Mouse (Mus musculus): ENCODE results near the gene Faf1. TPM values are rescaled to one million over a fixed set of nuclear protein-coding genes. Genes with fewer than 3 reads are reported as not detected.

Gene Faf1
- polyA plus RNA-seq, 1 experiment from 2014 or later: 11.1 TPM

DNA sequence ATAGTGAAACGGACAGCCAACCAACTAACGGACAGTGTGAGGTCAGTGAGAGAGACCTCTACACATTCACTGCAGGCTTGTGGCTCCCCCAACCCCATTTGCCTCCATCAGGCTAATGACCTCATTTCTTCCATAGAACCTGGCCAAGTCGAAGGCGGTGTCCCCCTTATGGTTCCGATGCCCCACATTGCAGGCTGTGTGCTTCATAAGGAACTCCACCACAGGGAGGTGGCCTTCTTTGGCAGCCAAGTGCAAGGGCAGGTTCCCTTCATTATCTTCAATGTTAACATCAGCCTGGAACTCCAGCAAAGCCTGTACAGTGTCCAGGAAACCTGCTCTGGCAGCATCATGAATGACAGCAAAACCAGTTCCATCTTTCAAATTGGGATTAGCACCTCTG, 15.2 kb upstream of the Faf1 start:
- WGBS (ENCODE audit: insufficient replicate concordance): 20% methylated on average over 5 of the region's 5 CpGs
- no peak for ATAC-seq (ENCODE audit: low read depth)
- H3K4me3 ChIP-seq (ENCODE audit: low read depth, low read length): no peak overlapping the region
- H3K27ac ChIP-seq (ENCODE audit: low read length): no peak overlapping the region
- H3K27me3 ChIP-seq (ENCODE audit: control insufficient read depth, insufficient read depth, low read depth, low read length): peaks cover 57% of the 10 kb centered on the region
- H3K9ac ChIP-seq (ENCODE audit: low read depth, low read length): no peak overlapping the region
- H3K4me1 ChIP-seq (ENCODE audit: control insufficient read depth, low read depth, low read length): peaks cover 7% of the 10 kb centered on the region
- H3K4me2 ChIP-seq (ENCODE audit: low read depth, low read length): no peak overlapping the region
- no peaks in the 10 kb centered on the region for H3K9me3 ChIP-seq (replicated peaks; ENCODE audit: control insufficient read depth, low read length)
- H3K36me3 ChIP-seq (ENCODE audit: control insufficient read depth, insufficient read depth): peaks cover 5% of the 10 kb centered on the region

DNA sequence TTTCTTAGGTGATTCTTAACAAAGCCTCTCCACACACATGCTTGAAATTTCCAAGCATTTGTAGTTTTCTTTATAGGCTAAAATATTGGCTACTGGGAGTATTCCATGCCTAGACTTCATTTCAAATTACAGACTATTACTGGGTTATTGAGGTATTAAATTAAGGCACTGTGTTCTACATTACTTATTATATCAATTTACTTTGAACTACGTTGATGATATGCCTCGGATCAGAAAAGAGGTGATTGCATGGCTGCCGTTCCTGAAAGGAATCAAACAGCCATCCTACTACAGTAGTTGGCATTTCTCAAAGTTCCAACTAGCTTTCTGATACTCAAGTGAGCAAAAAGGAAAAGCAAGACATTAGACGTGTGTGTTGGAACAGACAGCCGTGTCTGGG, 14.1 kb upstream of the Faf1 start:
- Histone ChIP-seq H3K27me3 (ENCODE audit: control insufficient read depth, insufficient read depth, low read depth, low read length) (peaks cover 46% of the 10 kb centered on the region), H3K9ac (ENCODE audit: low read depth, low read length) (no peak overlapping the region), H3K4me2 (ENCODE audit: low read depth, low read length) (no peak overlapping the region), H3K27ac (ENCODE audit: low read length) (no peak overlapping the region), H3K4me1 (ENCODE audit: control insufficient read depth, low read depth, low read length) (peaks cover 7% of the 10 kb centered on the region), H3K4me3 (ENCODE audit: low read depth, low read length) (no peak overlapping the region), H3K36me3 (ENCODE audit: control insufficient read depth, insufficient read depth) (peaks cover 5% of the 10 kb centered on the region), H3K9me3 (replicated peaks; ENCODE audit: control insufficient read depth, low read length) (no peaks in the 10 kb centered on the region)
- WGBS (ENCODE audit: insufficient replicate concordance): 20% methylated on average over 5 of the region's 5 CpGs
- ATAC-seq (ENCODE audit: low read depth): no peak

DNA sequence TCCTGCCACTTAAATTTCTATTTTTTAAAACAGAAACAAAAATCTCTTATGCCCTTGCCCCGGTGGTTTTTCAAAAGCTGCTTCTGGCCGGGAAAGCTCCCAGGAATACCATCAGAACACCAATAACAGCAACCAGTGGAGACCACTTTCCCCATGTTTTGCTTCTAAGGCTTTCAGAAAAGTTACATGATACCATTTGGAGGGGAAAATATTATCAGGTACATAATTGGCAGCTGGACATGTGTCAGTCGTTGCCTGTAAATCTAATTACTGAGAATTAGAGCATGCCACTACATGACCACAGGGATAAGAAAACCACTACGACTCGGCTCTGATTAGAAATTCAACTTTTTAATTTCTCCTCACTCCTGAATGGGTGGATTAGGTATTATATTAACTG, 12.3 kb upstream of the Faf1 start:
- no peak for ATAC-seq (ENCODE audit: low read depth)

DNA sequence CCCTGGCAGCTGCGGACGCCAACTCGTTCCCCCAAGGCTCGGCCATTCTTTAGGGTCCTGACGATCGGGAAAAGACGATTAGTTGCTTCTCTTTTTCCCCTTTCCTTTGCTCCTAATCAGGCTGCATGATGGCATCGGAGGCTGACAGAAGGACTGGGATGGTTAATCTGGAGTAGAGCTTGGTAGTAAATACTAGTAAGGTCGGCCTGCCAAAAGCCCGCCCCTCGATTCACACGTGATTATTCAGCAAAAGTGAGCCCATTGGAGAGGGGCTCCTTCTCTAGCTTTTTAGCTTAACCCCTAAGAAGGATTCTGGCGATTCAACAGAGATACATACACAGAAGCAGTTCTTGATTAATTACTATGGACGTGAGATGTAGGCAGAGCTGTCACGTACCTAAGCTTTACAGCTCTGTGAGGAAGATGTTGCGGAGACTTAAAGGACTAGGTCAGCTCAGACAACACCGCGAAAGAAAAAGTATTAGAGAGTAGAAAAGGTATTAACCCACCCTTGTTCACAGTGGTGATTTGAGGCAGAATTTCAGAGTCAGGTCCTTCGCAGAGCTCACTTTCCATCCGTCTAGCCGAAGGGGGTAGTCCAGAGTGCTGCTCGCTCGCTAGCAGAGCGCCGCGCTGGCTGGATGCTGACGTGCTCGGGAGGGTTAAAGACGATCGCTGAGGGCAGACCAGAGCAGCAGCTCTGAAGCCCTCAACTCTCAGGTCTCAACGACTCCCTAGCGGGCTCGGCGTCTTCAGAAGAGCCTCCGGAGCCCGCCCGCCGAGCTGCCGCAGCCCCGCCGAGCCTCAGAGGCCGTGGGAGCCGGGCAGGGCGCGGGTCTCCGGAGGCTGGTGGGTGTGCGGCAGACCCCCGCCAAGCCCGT, 11.0 kb upstream of the Faf1 start:
- H3K4me2 ChIP-seq (ENCODE audit: low read depth, low read length): peak overlapping the region; percentile 88
- H3K9ac ChIP-seq (ENCODE audit: low read depth, low read length): peak overlapping the region; percentile 99
- peaks cover 7% of the 10 kb centered on the region for H3K4me1 ChIP-seq (ENCODE audit: control insufficient read depth, low read depth, low read length)
- WGBS (ENCODE audit: insufficient replicate concordance): under 1% methylated on average over 49 of the region's 49 CpGs
- H3K4me3 ChIP-seq (ENCODE audit: low read depth, low read length): peak overlapping the region; percentile 100
- H3K27ac ChIP-seq (ENCODE audit: low read length): peak overlapping the region; percentile 94
- H3K9me3 ChIP-seq (replicated peaks; ENCODE audit: control insufficient read depth, low read length): no peaks in the 10 kb centered on the region
- ATAC-seq (ENCODE audit: low read depth): peak; percentile 33
- peaks cover 5% of the 10 kb centered on the region for H3K36me3 ChIP-seq (ENCODE audit: control insufficient read depth, insufficient read depth)
- H3K27me3 ChIP-seq (ENCODE audit: control insufficient read depth, insufficient read depth, low read depth, low read length): peaks cover 20% of the 10 kb centered on the region

More for the DNA sequence above, 12.3 kb upstream of the Faf1 start:
- H3K4me1 ChIP-seq (ENCODE audit: control insufficient read depth, low read depth, low read length): peaks cover 7% of the 10 kb centered on the region
- 9% methylated on average over 5 of the region's 5 CpGs for WGBS (ENCODE audit: insufficient replicate concordance)
- H3K9ac ChIP-seq (ENCODE audit: low read depth, low read length): peak overlapping the region; percentile 61
- peak overlapping the region; percentile 88 for H3K4me2 ChIP-seq (ENCODE audit: low read depth, low read length)
- no peak overlapping the region for H3K27ac ChIP-seq (ENCODE audit: low read length)
- H3K9me3 ChIP-seq (replicated peaks; ENCODE audit: control insufficient read depth, low read length): no peaks in the 10 kb centered on the region
- peak overlapping the region; percentile 100 for H3K4me3 ChIP-seq (ENCODE audit: low read depth, low read length)
- peaks cover 28% of the 10 kb centered on the region for H3K27me3 ChIP-seq (ENCODE audit: control insufficient read depth, insufficient read depth, low read depth, low read length)
- peaks cover 5% of the 10 kb centered on the region for H3K36me3 ChIP-seq (ENCODE audit: control insufficient read depth, insufficient read depth)

DNA sequence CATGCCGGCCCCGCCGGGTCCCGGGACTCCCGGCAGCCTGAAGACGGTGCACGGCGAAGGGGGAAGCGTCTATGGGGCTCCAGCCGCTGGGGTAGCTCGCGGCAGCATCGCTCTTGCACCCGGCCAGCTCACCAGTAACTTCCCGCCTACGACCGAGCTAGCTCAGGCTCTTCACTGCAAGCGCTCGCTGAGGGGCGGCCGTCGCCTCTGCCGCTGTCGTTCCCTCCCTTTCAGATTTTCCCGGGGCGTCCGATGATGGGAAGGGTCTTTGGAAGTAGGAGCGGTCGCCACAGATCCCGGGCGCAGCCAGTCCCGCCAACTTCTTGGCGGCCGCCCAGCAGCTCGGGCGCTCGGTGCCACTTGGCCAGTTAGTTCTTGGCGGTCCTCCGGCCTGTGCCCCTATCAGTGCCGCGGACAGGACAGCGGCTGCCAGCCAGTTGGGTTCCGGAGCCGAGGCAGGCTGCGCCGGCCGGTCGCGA, 10.4 kb upstream of the Faf1 start:
- peak overlapping the region; percentile 94 for H3K27ac ChIP-seq (ENCODE audit: low read length)
- H3K4me3 ChIP-seq (ENCODE audit: low read depth, low read length): peak overlapping the region; percentile 100
- H3K36me3 ChIP-seq (ENCODE audit: control insufficient read depth, insufficient read depth): peaks cover 4% of the 10 kb centered on the region
- peaks cover 7% of the 10 kb centered on the region for H3K4me1 ChIP-seq (ENCODE audit: control insufficient read depth, low read depth, low read length)
- ATAC-seq (ENCODE audit: low read depth): peak; percentile 28
- no peaks in the 10 kb centered on the region for H3K9me3 ChIP-seq (replicated peaks; ENCODE audit: control insufficient read depth, low read length)
- H3K4me2 ChIP-seq (ENCODE audit: low read depth, low read length): peak overlapping the region; percentile 88
- peaks cover 16% of the 10 kb centered on the region for H3K27me3 ChIP-seq (ENCODE audit: control insufficient read depth, insufficient read depth, low read depth, low read length)
- H3K9ac ChIP-seq (ENCODE audit: low read depth, low read length): peak overlapping the region; percentile 99
- 0% methylated on average over 49 of the region's 49 CpGs for WGBS (ENCODE audit: insufficient replicate concordance)

DNA sequence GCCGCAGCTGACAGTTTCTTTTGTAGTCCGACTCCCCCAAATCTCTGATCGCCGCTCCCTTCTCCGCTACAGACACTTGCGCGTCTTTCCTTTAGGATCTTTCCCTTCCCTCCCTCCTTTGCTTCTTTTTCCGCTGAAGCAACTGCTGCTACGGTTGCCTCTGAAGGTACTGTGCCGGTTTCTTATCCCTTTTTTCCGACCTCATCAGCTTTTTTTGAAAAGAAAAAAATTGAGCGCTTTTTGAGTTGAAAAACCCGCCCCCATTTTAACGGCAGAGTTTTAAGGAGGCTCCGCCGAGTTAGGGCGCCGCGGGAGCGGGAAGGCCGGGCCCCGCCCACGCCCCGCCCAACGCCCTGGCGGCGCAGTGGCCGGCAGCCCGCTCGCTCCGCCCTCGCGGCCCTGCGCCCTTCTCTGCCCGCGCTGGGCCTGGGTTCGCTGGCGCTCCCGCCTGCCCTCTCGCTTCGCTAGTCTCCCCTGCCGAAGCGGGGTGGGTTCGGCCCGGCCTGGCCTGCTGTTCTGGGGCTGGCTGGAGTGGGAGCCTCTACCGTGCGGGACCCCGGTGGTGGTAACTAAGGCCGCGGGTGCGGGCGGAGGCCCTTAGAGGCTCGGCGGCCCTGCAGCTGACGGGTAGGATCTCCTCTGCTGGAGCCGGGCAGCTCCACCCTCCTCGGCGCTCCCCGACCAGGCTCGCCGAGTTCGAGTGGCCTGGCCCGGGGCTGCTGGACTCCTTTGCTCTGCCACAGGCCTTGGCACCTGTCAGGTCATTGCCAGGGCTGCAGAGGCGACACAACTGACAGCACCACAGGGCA, 9.7 kb upstream of the Faf1 start, which contains the start of gene Cdkn2c:
Gene Cdkn2c, minus strand, starts transcription at position 729 of the 809 bp plus-strand sequence.
- peak; percentile 94 for ATAC-seq (ENCODE audit: low read depth)
- under 1% methylated on average over 64 of the region's 64 CpGs for WGBS (ENCODE audit: insufficient replicate concordance)
- H3K4me3 ChIP-seq (ENCODE audit: low read depth, low read length): peak within 1 kb of the TSS; percentile 100
- peak within 1 kb of the TSS; percentile 99 for H3K9ac ChIP-seq (ENCODE audit: low read depth, low read length)
- H3K27ac ChIP-seq (ENCODE audit: low read length): peak within 1 kb of the TSS; percentile 94
- no peaks in the 10 kb centered on the region for H3K9me3 ChIP-seq (replicated peaks; ENCODE audit: control insufficient read depth, low read length)
- H3K4me2 ChIP-seq (ENCODE audit: low read depth, low read length): peak within 1 kb of the TSS; percentile 88
- peaks cover 7% of the 10 kb centered on the region for H3K4me1 ChIP-seq (ENCODE audit: control insufficient read depth, low read depth, low read length)
- no peaks in the 10 kb centered on the region for H3K36me3 ChIP-seq (ENCODE audit: control insufficient read depth, insufficient read depth)
- H3K27me3 ChIP-seq (ENCODE audit: control insufficient read depth, insufficient read depth, low read depth, low read length): peaks cover 9% of the 10 kb centered on the region

DNA sequence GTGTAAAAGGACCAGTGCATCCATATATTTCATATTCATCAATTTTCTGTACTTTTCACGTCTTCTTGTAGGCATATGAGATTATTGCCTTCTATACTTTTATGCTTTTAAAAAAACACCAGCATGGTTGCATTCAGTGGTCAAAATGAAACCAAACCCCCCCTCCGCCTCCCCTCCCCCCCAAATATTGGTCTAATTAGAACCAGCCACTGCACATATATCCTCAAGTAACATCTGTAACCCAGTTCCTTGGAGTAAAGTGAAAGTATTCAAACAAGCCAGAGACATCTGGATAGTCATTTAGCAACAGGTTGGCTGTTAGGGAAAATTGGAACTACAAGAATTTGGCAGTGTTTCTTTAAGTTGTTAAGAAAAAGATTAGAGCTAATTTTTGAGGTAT, 8.9 kb upstream of the Faf1 start:
- Histone ChIP-seq H3K4me3 (ENCODE audit: low read depth, low read length) (peak overlapping the region; percentile 100), H3K9me3 (replicated peaks; ENCODE audit: control insufficient read depth, low read length) (no peaks in the 10 kb centered on the region), H3K27me3 (ENCODE audit: control insufficient read depth, insufficient read depth, low read depth, low read length) (peaks cover 7% of the 10 kb centered on the region; the same call in 1 of the 2 replicates), H3K9ac (ENCODE audit: low read depth, low read length) (peak overlapping the region; percentile 92), H3K4me1 (ENCODE audit: control insufficient read depth, low read depth, low read length) (peaks cover 11% of the 10 kb centered on the region), H3K27ac (ENCODE audit: low read length) (peak overlapping the region; percentile 94), H3K4me2 (ENCODE audit: low read depth, low read length) (peak overlapping the region; percentile 86), H3K36me3 (ENCODE audit: control insufficient read depth, insufficient read depth) (no peaks in the 10 kb centered on the region)
- WGBS (ENCODE audit: insufficient replicate concordance): 54% methylated on average over 2 of the region's 2 CpGs
- no peak for ATAC-seq (ENCODE audit: low read depth)

DNA sequence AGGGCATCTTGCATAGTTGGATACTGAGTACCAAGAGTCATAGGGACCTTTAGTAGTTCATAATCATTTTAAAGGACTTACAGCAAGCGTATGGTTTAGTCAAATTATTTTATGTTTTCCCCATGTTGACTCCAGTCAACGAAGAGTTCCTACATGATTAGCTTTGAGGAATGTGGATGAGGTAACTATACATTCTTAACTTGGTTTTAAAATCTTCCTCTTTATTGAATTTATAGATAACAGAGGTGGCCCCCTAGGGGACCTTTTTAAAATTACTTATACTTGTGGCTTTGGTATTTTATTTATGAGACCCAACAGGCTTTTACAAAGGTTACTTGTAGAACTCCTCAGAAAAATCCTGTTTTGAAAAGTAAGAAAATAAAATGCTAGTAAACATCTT, 6.2 kb upstream of the Faf1 start:
- H3K9me3 ChIP-seq (replicated peaks; ENCODE audit: control insufficient read depth, low read length): no peaks in the 10 kb centered on the region
- H3K4me2 ChIP-seq (ENCODE audit: low read depth, low read length): no peak overlapping the region
- H3K27me3 ChIP-seq (ENCODE audit: control insufficient read depth, insufficient read depth, low read depth, low read length): no peaks in the 10 kb centered on the region
- no peaks in the 10 kb centered on the region for H3K36me3 ChIP-seq (ENCODE audit: control insufficient read depth, insufficient read depth)
- WGBS (ENCODE audit: insufficient replicate concordance): 59% methylated on average over 2 of the region's 2 CpGs
- no peak overlapping the region for H3K27ac ChIP-seq (ENCODE audit: low read length)
- H3K4me3 ChIP-seq (ENCODE audit: low read depth, low read length): no peak overlapping the region
- no peak overlapping the region for H3K9ac ChIP-seq (ENCODE audit: low read depth, low read length)
- peaks cover 6% of the 10 kb centered on the region for H3K4me1 ChIP-seq (ENCODE audit: control insufficient read depth, low read depth, low read length)
- ATAC-seq (ENCODE audit: low read depth): no peak
